Mouse (Mus musculus): Measurements from ENCODE around the gene Dap. TPM values are rescaled to one million over a fixed set of nuclear protein-coding genes. Genes with fewer than 3 reads are reported as not detected.

Gene Dap
- polyA plus RNA-seq, 1 experiment from 2014 or later: 76.9 TPM

DNA sequence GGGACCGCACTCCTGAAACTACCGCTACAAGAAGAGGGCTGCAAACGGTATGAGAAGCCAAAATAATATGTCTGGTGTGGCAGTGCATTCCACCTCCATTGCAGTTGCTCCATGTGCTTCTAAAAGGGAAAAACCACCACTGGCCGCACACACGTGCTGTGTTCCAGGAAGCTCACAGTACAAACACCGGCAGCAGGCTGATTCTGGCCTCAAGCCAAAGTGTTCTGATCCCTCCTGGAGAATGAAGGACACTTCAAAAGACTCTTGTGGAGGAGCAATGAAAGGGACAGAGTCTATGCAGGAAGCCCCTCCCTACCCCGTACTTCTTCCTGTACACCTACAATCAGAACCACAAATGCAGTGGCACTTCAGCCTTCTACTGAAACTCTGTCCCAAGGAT is 12.2 kb upstream of the Dap start:
- Histone ChIP-seq H3K27ac (ENCODE audit: low read depth, low read length) (no peak overlapping the region), H3K4me1 (replicated peaks; ENCODE audit: control insufficient read depth, insufficient read depth, low read length) (no peaks in the 10 kb centered on the region), H3K36me3 (ENCODE audit: control insufficient read depth, insufficient read depth, low read length) (no peaks in the 10 kb centered on the region), H3K9ac (ENCODE audit: low read depth, low read length) (no peak overlapping the region), H3K4me3 (ENCODE audit: low read depth, low read length) (no peak overlapping the region), H3K27me3 (replicated peaks; ENCODE audit: control insufficient read depth, insufficient read depth, low read length) (no peaks in the 10 kb centered on the region), H3K4me2 (no peak overlapping the region), H3K9me3 (ENCODE audit: control insufficient read depth, low read length) (no peaks in the 10 kb centered on the region)
- DNase-seq (ENCODE audit: low spot score) (no peak), ATAC-seq (replicated peaks; ENCODE audit: low FRiP score) (no peak)
- 85% methylated on average over 7 of the region's 7 CpGs for WGBS

DNA sequence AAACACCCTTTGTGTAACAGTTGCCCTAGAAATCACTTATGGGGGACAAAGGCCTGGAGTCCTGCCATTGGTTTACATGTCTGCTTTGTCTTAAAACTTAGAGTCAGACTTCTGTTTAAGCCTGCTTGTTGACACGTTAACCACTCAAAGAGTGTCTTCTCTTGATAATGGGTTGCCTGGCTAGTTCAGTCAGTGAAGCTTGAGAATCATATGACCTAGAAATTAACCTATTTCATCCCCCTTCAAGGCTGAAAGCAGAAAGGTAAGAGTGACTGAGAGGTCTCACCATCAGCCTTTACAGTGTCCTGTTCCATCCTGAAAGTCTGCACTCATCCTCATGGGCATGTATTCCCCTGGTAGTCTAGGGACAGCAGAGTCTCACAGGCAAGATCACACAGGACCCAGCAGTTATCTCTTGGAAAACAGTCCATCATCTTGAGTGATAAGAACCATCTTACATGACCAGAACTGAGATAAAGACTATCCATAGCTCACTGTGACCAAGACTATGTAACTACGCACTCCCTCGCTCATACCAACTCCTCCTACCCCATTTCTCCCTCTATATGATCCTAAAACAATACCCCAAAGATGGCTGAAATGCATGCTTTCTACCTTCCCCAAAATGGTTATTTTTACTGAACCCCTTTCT is 10.4 kb upstream of the Dap start:
- WGBS: 79% methylated on average over 3 of the region's 3 CpGs
- ATAC-seq (replicated peaks; ENCODE audit: low FRiP score): peak; percentile 57
- H3K9me3 ChIP-seq (ENCODE audit: control insufficient read depth, low read length): no peaks in the 10 kb centered on the region

DNA sequence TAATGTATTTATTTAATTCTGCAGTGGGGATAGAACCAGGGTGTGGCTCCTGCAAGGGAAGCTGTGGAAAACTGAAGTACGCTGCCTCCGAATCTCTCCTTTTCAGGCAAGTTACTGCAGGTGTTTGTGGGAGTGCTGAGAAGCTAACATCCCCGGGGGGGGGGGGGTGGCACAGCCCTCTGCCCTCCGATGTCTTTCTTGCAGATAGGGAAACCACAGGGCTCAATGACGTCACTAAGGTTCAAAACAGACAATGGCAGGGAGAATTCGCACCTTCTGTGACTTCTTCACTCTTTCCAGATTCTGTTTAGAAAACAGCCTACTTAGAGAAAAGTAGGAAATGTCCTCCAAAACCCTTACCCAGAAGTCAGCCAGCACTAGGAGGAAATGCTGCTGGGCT is 1.9 kb upstream of the Dap start:
- no peak for ATAC-seq (replicated peaks; ENCODE audit: low FRiP score)

More for the DNA sequence above, 10.4 kb upstream of the Dap start:
- Histone ChIP-seq H3K9ac (ENCODE audit: low read depth, low read length) (no peak overlapping the region), H3K4me2 (no peak overlapping the region), H3K36me3 (ENCODE audit: control insufficient read depth, insufficient read depth, low read length) (no peaks in the 10 kb centered on the region), H3K4me3 (ENCODE audit: low read depth, low read length) (no peak overlapping the region), H3K4me1 (replicated peaks; ENCODE audit: control insufficient read depth, insufficient read depth, low read length) (no peaks in the 10 kb centered on the region), H3K27ac (ENCODE audit: low read depth, low read length) (no peak overlapping the region), H3K27me3 (replicated peaks; ENCODE audit: control insufficient read depth, insufficient read depth, low read length) (no peaks in the 10 kb centered on the region)
- DNase-seq (ENCODE audit: low spot score): no peak

DNA sequence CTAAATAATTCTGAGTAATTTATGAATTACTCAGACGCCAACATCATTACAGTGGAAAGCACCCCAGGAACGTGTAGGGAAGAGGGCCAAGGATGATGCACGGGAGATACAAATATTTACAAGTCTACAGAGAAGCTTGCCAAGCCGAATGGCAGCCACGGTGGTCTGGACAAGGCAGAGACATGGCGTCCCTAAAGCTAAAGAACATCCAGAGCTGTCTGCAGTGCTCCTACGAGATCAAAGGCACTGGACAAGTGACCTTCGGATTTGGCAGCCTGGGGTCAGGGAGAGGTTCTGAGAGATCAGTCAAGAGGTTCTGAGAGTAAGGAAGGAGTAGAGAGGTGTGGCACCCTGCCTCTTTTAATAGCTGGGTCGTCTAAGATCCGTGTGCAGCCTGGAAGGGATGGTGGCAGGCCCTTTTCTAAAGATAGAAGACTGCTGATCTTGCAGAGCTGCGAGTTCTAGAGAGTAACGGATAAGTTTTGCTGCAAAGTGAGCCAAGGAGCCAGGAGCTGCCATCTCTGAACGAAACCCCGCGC is 449 bp upstream of the Dap start:
- peak; percentile 14; the same call in 1 of the 2 replicates for ATAC-seq (replicated peaks; ENCODE audit: low FRiP score)

More for the DNA sequence above, 1.9 kb upstream of the Dap start:
- 57% methylated on average over 6 of the region's 6 CpGs for WGBS
- no peak overlapping the region for H3K27ac ChIP-seq (ENCODE audit: low read depth, low read length)
- H3K9me3 ChIP-seq (ENCODE audit: control insufficient read depth, low read length): no peaks in the 10 kb centered on the region
- no peak for DNase-seq (ENCODE audit: low spot score)
- H3K36me3 ChIP-seq (ENCODE audit: control insufficient read depth, insufficient read depth, low read length): no peaks in the 10 kb centered on the region
- H3K27me3 ChIP-seq (replicated peaks; ENCODE audit: control insufficient read depth, insufficient read depth, low read length): no peaks in the 10 kb centered on the region
- no peak overlapping the region for H3K9ac ChIP-seq (ENCODE audit: low read depth, low read length)
- H3K4me1 ChIP-seq (replicated peaks; ENCODE audit: control insufficient read depth, insufficient read depth, low read length): peaks cover 8% of the 10 kb centered on the region
- no peak overlapping the region for H3K4me2 ChIP-seq
- H3K4me3 ChIP-seq (ENCODE audit: low read depth, low read length): no peak overlapping the region

DNA sequence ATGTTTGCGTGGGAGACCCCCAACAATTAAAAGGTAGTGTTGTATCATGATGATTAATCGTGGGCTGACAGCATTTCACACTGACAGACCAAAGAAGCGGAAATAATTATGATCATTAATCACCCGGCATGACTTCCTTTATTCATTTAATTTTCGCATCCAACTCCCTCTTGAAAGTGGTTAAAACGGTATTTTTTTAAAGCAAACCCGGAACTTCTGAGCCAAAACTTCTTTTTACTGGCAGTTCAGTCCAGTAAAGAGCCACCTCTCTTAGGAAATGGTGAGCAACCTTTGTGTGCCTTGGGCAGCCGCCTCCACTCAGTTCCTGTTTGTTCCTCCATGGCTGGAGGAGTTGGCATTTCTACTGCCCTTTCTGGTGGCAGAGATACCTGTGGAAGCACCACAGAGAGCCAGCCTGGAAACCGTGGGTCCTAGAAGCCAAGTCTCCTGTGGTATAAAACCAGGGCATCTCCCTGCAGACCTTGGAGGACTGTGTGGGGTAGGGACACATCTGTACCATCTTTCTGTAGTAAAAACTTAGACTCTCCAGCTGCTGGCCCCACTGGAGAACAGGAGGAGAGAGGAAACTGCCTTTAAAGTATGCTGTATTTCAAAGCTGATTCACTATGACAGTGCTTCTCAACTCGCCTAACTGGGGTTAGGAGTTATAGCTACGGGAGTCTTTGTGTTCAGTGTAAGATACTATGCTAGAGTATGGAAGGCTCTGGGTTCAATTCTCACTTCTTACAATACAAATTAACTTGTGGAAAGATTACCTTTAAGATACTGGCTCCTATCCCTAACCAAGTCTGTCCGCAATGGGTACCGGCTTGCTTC is 910 bp downstream of the Dap start:
- Histone ChIP-seq H3K4me2 (peak overlapping the region; percentile 82), H3K27me3 (replicated peaks; ENCODE audit: control insufficient read depth, insufficient read depth, low read length) (no peaks in the 10 kb centered on the region), H3K27ac (ENCODE audit: low read depth, low read length) (peak overlapping the region; percentile 54), H3K4me3 (ENCODE audit: low read depth, low read length) (peak overlapping the region; percentile 75), H3K9me3 (ENCODE audit: control insufficient read depth, low read length) (no peaks in the 10 kb centered on the region), H3K36me3 (ENCODE audit: control insufficient read depth, insufficient read depth, low read length) (no peaks in the 10 kb centered on the region), H3K9ac (ENCODE audit: low read depth, low read length) (peak overlapping the region; percentile 84), H3K4me1 (replicated peaks; ENCODE audit: control insufficient read depth, insufficient read depth, low read length) (peaks cover 8% of the 10 kb centered on the region)
- WGBS: 39% methylated on average over 13 of the region's 13 CpGs
- no peak for DNase-seq (ENCODE audit: low spot score)
- ATAC-seq (replicated peaks; ENCODE audit: low FRiP score): no peak

More for the DNA sequence above, 449 bp upstream of the Dap start:
- H3K4me1 ChIP-seq (replicated peaks; ENCODE audit: control insufficient read depth, insufficient read depth, low read length): peaks cover 8% of the 10 kb centered on the region
- H3K27ac ChIP-seq (ENCODE audit: low read depth, low read length): no peak overlapping the region; the same call in 1 of the 2 replicates
- peak overlapping the region; percentile 75 for H3K4me3 ChIP-seq (ENCODE audit: low read depth, low read length)
- H3K4me2 ChIP-seq: peak overlapping the region; percentile 82
- H3K9me3 ChIP-seq (ENCODE audit: control insufficient read depth, low read length): no peaks in the 10 kb centered on the region
- H3K36me3 ChIP-seq (ENCODE audit: control insufficient read depth, insufficient read depth, low read length): no peaks in the 10 kb centered on the region
- H3K9ac ChIP-seq (ENCODE audit: low read depth, low read length): peak overlapping the region; percentile 59
- H3K27me3 ChIP-seq (replicated peaks; ENCODE audit: control insufficient read depth, insufficient read depth, low read length): no peaks in the 10 kb centered on the region
- WGBS: 47% methylated on average over 15 of the region's 15 CpGs
- no peak for DNase-seq (ENCODE audit: low spot score)

DNA sequence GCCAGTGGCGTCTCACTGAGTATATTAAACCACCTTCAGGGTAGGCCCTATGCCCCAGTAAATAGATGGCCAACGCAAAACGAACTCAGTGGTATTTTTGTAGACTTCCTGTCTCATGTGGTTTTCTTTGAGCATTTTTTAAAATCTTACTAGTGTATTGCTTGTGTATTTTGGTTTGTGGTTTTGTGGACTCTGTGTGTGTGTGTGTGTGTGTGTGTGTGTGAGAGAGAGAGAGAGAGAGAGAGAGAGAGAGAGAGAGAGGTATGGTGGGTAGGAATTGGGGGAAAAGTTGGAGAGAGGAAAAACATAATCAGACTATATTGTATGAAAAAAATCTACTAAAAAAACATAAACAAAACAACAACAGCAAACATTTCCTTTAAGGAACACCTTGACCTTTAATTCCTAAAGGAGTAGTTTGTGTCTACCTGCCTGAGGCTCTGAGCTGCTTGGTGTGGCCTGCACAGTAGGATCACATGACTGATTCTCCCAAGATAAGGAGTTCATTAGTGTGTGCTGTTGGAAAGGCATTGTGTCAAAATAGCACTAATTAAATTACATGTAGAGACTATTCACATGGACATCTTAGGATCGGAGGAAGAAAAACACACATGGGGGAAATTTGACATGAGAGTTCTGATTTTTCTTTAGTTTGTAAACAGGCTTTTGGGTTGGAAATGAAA is 1.7 kb downstream of the Dap start:
- no peak for DNase-seq (ENCODE audit: low spot score)
- H3K36me3 ChIP-seq (ENCODE audit: control insufficient read depth, insufficient read depth, low read length): no peaks in the 10 kb centered on the region
- H3K4me3 ChIP-seq (ENCODE audit: low read depth, low read length): peak overlapping the region; percentile 75; the same call in 1 of the 2 replicates
- ATAC-seq (replicated peaks; ENCODE audit: low FRiP score): no peak
- 72% methylated on average over 4 of the region's 4 CpGs for WGBS
- H3K9ac ChIP-seq (ENCODE audit: low read depth, low read length): no peak overlapping the region
- H3K4me1 ChIP-seq (replicated peaks; ENCODE audit: control insufficient read depth, insufficient read depth, low read length): peaks cover 8% of the 10 kb centered on the region
- H3K9me3 ChIP-seq (ENCODE audit: control insufficient read depth, low read length): no peaks in the 10 kb centered on the region
- H3K27ac ChIP-seq (ENCODE audit: low read depth, low read length): 0 out of 2 replicates have a peak overlapping the region, but pooled peaks have one; percentile 13
- H3K27me3 ChIP-seq (replicated peaks; ENCODE audit: control insufficient read depth, insufficient read depth, low read length): no peaks in the 10 kb centered on the region
- H3K4me2 ChIP-seq: peak overlapping the region; percentile 82

DNA sequence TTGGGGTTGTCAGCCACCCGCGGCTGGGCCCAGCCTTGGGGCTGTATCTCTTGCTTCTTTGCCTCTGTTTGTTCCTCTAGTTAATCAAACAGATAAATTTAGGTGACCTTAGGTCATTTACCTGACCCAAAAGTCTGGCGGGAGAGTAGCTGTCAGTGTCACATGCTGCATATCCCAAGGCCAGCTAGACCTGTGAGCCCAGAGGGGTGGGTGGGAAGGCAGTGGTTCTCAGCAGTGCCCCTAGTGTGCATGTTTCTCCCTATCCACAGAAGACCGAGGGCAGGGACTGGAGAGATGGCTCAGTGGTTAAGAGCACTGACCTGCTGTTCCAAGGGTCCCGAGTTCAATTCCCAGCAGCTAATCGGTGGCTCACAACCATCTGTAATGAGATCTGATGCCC is 2.4 kb downstream of the Dap start:
- H3K9ac ChIP-seq (ENCODE audit: low read depth, low read length): no peak overlapping the region
- no peaks in the 10 kb centered on the region for H3K36me3 ChIP-seq (ENCODE audit: control insufficient read depth, insufficient read depth, low read length)
- H3K4me2 ChIP-seq: peak overlapping the region; percentile 82
- 71% methylated on average over 6 of the region's 6 CpGs for WGBS
- H3K27me3 ChIP-seq (replicated peaks; ENCODE audit: control insufficient read depth, insufficient read depth, low read length): no peaks in the 10 kb centered on the region
- no peak overlapping the region for H3K4me3 ChIP-seq (ENCODE audit: low read depth, low read length)
- peak overlapping the region; percentile 13; the same call in 1 of the 2 replicates for H3K27ac ChIP-seq (ENCODE audit: low read depth, low read length)
- ATAC-seq (replicated peaks; ENCODE audit: low FRiP score) (0 out of 2 replicates have a peak, but pooled peaks have one; percentile 10), DNase-seq (ENCODE audit: low spot score) (no peak)
- H3K4me1 ChIP-seq (replicated peaks; ENCODE audit: control insufficient read depth, insufficient read depth, low read length): peaks cover 8% of the 10 kb centered on the region
- H3K9me3 ChIP-seq (ENCODE audit: control insufficient read depth, low read length): no peaks in the 10 kb centered on the region

DNA sequence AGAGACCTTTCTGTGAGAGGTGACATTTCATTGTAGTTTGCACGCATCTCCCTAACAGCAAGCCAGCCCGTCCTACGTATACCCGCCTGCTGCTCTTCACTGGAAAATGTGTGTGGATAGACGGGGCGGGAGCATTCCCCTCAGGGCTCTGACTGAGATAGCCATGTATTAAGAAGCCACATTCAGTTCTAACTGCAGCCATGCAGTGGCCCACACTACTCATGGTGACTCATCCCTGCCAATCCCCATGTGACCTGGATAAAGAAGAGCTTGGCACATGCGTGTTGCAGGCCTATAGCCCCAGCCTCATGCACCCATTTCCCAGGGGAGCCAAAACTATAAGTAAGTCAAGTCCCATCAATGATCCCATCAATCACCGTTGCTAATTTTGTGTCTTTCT is 3.7 kb downstream of the Dap start:
- DNase-seq (ENCODE audit: low spot score) (no peak), ATAC-seq (replicated peaks; ENCODE audit: low FRiP score) (no peak)
- H3K36me3 ChIP-seq (ENCODE audit: control insufficient read depth, insufficient read depth, low read length): no peaks in the 10 kb centered on the region; the same call in 1 of the 2 replicates
- H3K27me3 ChIP-seq (replicated peaks; ENCODE audit: control insufficient read depth, insufficient read depth, low read length): no peaks in the 10 kb centered on the region
- H3K4me1 ChIP-seq (replicated peaks; ENCODE audit: control insufficient read depth, insufficient read depth, low read length): peaks cover 8% of the 10 kb centered on the region
- H3K27ac ChIP-seq (ENCODE audit: low read depth, low read length): no peak overlapping the region
- no peak overlapping the region for H3K9ac ChIP-seq (ENCODE audit: low read depth, low read length)
- WGBS: 86% methylated on average over 8 of the region's 8 CpGs
- H3K4me2 ChIP-seq: no peak overlapping the region
- H3K9me3 ChIP-seq (ENCODE audit: control insufficient read depth, low read length): no peaks in the 10 kb centered on the region
- no peak overlapping the region for H3K4me3 ChIP-seq (ENCODE audit: low read depth, low read length)
